Mouse (Mus musculus): ENCODE measurements at regions not wholly inside any gene's neighbourhood (a gene's known extent, or its start where the extent isn't known, plus 50 kb on each side); places are given as distances from the start of the nearest gene placed in this dataset.

GRCm38 (mm10) chr3:52711133-52711532 is 305.9 kb downstream of the Cog6 start:
- H3K36me3 ChIP-seq: no peaks in the 10 kb centered on the region
- 63% methylated on average over 9 of the region's 9 CpGs for WGBS (ENCODE audit: insufficient replicate concordance)
- H3K27ac ChIP-seq: no peak overlapping the region
- H3K27me3 ChIP-seq (replicated peaks): no peaks in the 10 kb centered on the region
- no peak overlapping the region for H3K4me2 ChIP-seq
- H3K9ac ChIP-seq: no peak overlapping the region
- H3K4me1 ChIP-seq: no peaks in the 10 kb centered on the region
- no peak overlapping the region for H3K4me3 ChIP-seq
- no peak for ATAC-seq
- no peaks in the 10 kb centered on the region for H3K9me3 ChIP-seq (replicated peaks)

GRCm38 (mm10) chr3:52708746-52709145 is 308.3 kb downstream of the Cog6 start:
- no peaks in the 10 kb centered on the region for H3K36me3 ChIP-seq
- no peak overlapping the region for H3K4me2 ChIP-seq
- H3K27me3 ChIP-seq (replicated peaks): no peaks in the 10 kb centered on the region
- H3K4me1 ChIP-seq: no peaks in the 10 kb centered on the region
- ATAC-seq: no peak
- H3K4me3 ChIP-seq: no peak overlapping the region
- no peak overlapping the region for H3K9ac ChIP-seq
- no peaks in the 10 kb centered on the region for H3K9me3 ChIP-seq (replicated peaks)
- 63% methylated on average over 3 of the region's 3 CpGs for WGBS (ENCODE audit: insufficient replicate concordance)
- H3K27ac ChIP-seq: no peak overlapping the region

- WGBS (ENCODE audit: insufficient replicate concordance): 57% methylated on average over 1 of the region's 1 CpGs
- Histone ChIP-seq H3K9me3 (replicated peaks) (no peaks in the 10 kb centered on the region), H3K4me2 (no peak overlapping the region), H3K4me1 (no peaks in the 10 kb centered on the region), H3K4me3 (no peak overlapping the region), H3K27me3 (replicated peaks) (no peaks in the 10 kb centered on the region), H3K27ac (no peak overlapping the region), H3K36me3 (no peaks in the 10 kb centered on the region), H3K9ac (no peak overlapping the region)
- no peak for ATAC-seq
Observed at GRCm38 (mm10) chr3:52708301-52708700, 308.7 kb downstream of the Cog6 start.

GRCm38 (mm10) chr3:52706626-52707025 is 310.4 kb downstream of the Cog6 start:
- H3K4me1 ChIP-seq: no peaks in the 10 kb centered on the region
- H3K9me3 ChIP-seq (replicated peaks): no peaks in the 10 kb centered on the region
- H3K27me3 ChIP-seq (replicated peaks): no peaks in the 10 kb centered on the region
- no peak overlapping the region for H3K4me3 ChIP-seq
- no peak for ATAC-seq
- H3K36me3 ChIP-seq: no peaks in the 10 kb centered on the region
- WGBS (ENCODE audit: insufficient replicate concordance): 71% methylated on average over 2 of the region's 2 CpGs
- no peak overlapping the region for H3K9ac ChIP-seq
- H3K27ac ChIP-seq: no peak overlapping the region
- no peak overlapping the region for H3K4me2 ChIP-seq

- 68% methylated on average over 6 of the region's 6 CpGs for WGBS (ENCODE audit: insufficient replicate concordance)
- H3K9ac ChIP-seq: no peak overlapping the region
- H3K36me3 ChIP-seq: no peaks in the 10 kb centered on the region
- H3K4me2 ChIP-seq: no peak overlapping the region
- H3K4me3 ChIP-seq: no peak overlapping the region
- no peak overlapping the region for H3K27ac ChIP-seq
- H3K4me1 ChIP-seq: no peaks in the 10 kb centered on the region
- H3K9me3 ChIP-seq (replicated peaks): no peaks in the 10 kb centered on the region
- no peaks in the 10 kb centered on the region for H3K27me3 ChIP-seq (replicated peaks)
- no peak for ATAC-seq
Observed at GRCm38 (mm10) chr3:52703751-52704150, 313.3 kb downstream of the Cog6 start.

- WGBS (ENCODE audit: insufficient replicate concordance): 62% methylated on average over 4 of the region's 4 CpGs
- H3K9ac ChIP-seq: no peak overlapping the region
- H3K4me2 ChIP-seq: no peak overlapping the region
- H3K4me1 ChIP-seq: no peaks in the 10 kb centered on the region
- no peaks in the 10 kb centered on the region for H3K36me3 ChIP-seq
- no peak overlapping the region for H3K27ac ChIP-seq
- H3K4me3 ChIP-seq: no peak overlapping the region
- no peak for ATAC-seq
- H3K9me3 ChIP-seq (replicated peaks): no peaks in the 10 kb centered on the region
- no peaks in the 10 kb centered on the region for H3K27me3 ChIP-seq (replicated peaks)
Observed at GRCm38 (mm10) chr3:52702962-52703361, 314.1 kb downstream of the Cog6 start.

- ATAC-seq: no peak
- whole genome bisulfite sequencing (ENCODE audit: insufficient replicate concordance): 68% methylated on average over 3 of the region's 3 CpGs
Observed at GRCm38 (mm10) chr3:52701601-52702000, 315.4 kb downstream of the Cog6 start.

GRCm38 (mm10) chr3:52693813-52694212 is 323.2 kb downstream of the Cog6 start:
- Histone ChIP-seq H3K9me3 (replicated peaks) (no peaks in the 10 kb centered on the region), H3K9ac (no peak overlapping the region), H3K36me3 (no peaks in the 10 kb centered on the region), H3K27me3 (replicated peaks) (no peaks in the 10 kb centered on the region), H3K4me3 (no peak overlapping the region), H3K4me1 (no peaks in the 10 kb centered on the region), H3K4me2 (no peak overlapping the region), H3K27ac (no peak overlapping the region)
- ATAC-seq: no peak
- WGBS (ENCODE audit: insufficient replicate concordance): 60% methylated on average over 2 of the region's 2 CpGs

More at GRCm38 (mm10) chr3:52701601-52702000, 315.4 kb downstream of the Cog6 start:
- Histone ChIP-seq H3K9ac (no peak overlapping the region), H3K4me3 (no peak overlapping the region), H3K9me3 (replicated peaks) (no peaks in the 10 kb centered on the region), H3K27ac (no peak overlapping the region), H3K36me3 (no peaks in the 10 kb centered on the region), H3K27me3 (replicated peaks) (no peaks in the 10 kb centered on the region), H3K4me2 (no peak overlapping the region), H3K4me1 (no peaks in the 10 kb centered on the region)

- Histone ChIP-seq H3K36me3 (no peaks in the 10 kb centered on the region), H3K27me3 (replicated peaks) (no peaks in the 10 kb centered on the region), H3K4me1 (no peaks in the 10 kb centered on the region), H3K27ac (no peak overlapping the region), H3K9me3 (replicated peaks) (no peaks in the 10 kb centered on the region), H3K4me2 (no peak overlapping the region), H3K9ac (no peak overlapping the region), H3K4me3 (no peak overlapping the region)
- no peak for ATAC-seq
- 59% methylated on average over 9 of the region's 9 CpGs for WGBS (ENCODE audit: insufficient replicate concordance)
Observed at GRCm38 (mm10) chr3:52685434-52686181, 331.4 kb downstream of the Cog6 start.

GRCm38 (mm10) chr3:52680824-52681388 is 336.1 kb downstream of the Cog6 start:
- H3K36me3 ChIP-seq: no peaks in the 10 kb centered on the region
- no peaks in the 10 kb centered on the region for H3K4me1 ChIP-seq
- H3K4me3 ChIP-seq: no peak overlapping the region
- no peak overlapping the region for H3K4me2 ChIP-seq
- no peaks in the 10 kb centered on the region for H3K27me3 ChIP-seq (replicated peaks)
- no peak overlapping the region for H3K9ac ChIP-seq
- no peaks in the 10 kb centered on the region for H3K9me3 ChIP-seq (replicated peaks)
- no peak overlapping the region for H3K27ac ChIP-seq
- WGBS (ENCODE audit: insufficient replicate concordance): 69% methylated on average over 3 of the region's 3 CpGs
- no peak for ATAC-seq

- WGBS (ENCODE audit: insufficient replicate concordance): 70% methylated on average over 14 of the region's 14 CpGs
- H3K27me3 ChIP-seq (replicated peaks): no peaks in the 10 kb centered on the region
- H3K9ac ChIP-seq: no peak overlapping the region
- no peak overlapping the region for H3K27ac ChIP-seq
- H3K4me1 ChIP-seq: no peaks in the 10 kb centered on the region
- H3K4me2 ChIP-seq: no peak overlapping the region
- H3K36me3 ChIP-seq: no peaks in the 10 kb centered on the region
- ATAC-seq: no peak
- H3K9me3 ChIP-seq (replicated peaks): no peaks in the 10 kb centered on the region
- H3K4me3 ChIP-seq: no peak overlapping the region
Observed at GRCm38 (mm10) chr3:52676886-52677670, 340.0 kb downstream of the Cog6 start.

GRCm38 (mm10) chr3:52670628-52671028 is 346.4 kb downstream of the Cog6 start:
- Histone ChIP-seq H3K9ac (no peak overlapping the region), H3K9me3 (replicated peaks) (no peaks in the 10 kb centered on the region), H3K36me3 (no peaks in the 10 kb centered on the region), H3K4me3 (no peak overlapping the region), H3K4me2 (no peak overlapping the region), H3K4me1 (no peaks in the 10 kb centered on the region), H3K27me3 (replicated peaks) (no peaks in the 10 kb centered on the region), H3K27ac (no peak overlapping the region)
- no peak for ATAC-seq
- 75% methylated on average over 8 of the region's 8 CpGs for WGBS (ENCODE audit: insufficient replicate concordance)

All from liver, embryonic 12.5 days (tissue).